Mouse (Mus musculus): ENCODE data around the gene Iqcf1. TPM values are rescaled to one million over a fixed set of nuclear protein-coding genes. Genes with fewer than 3 reads are reported as not detected.

Iqcf1 gene
- polyA plus RNA-seq, 1 experiment from 2014 or later: not detected

- peaks cover 40% of the 10 kb centered on the region for H3K4me1 ChIP-seq (replicated peaks; ENCODE audit: control insufficient read depth, insufficient read depth, low read length)
- peak; percentile 46 for DNase-seq (ENCODE audit: low spot score)
- H3K4me2 ChIP-seq (replicated peaks): peak overlapping the region; percentile 96
- peak overlapping the region; percentile 91 for H3K9ac ChIP-seq
- peak overlapping the region; percentile 81 for H3K27ac ChIP-seq
- peak overlapping the region; percentile 60 for H3K4me3 ChIP-seq (replicated peaks; ENCODE audit: low read length)
- peaks cover 2% of the 10 kb centered on the region; the same call in 1 of the 2 replicates for H3K36me3 ChIP-seq (replicated peaks; ENCODE audit: control insufficient read depth, insufficient read depth)
- no peaks in the 10 kb centered on the region for H3K27me3 ChIP-seq (ENCODE audit: control insufficient read depth, insufficient read depth, low read length)
- H3K9me3 ChIP-seq (ENCODE audit: control insufficient read depth, low read length): no peaks in the 10 kb centered on the region
- ATAC-seq (ENCODE audit: low FRiP score): peak; percentile 33; the same call in 1 of the 2 replicates
- 0% methylated on average over 17 of the region's 17 CpGs for WGBS
Observed at GRCm38 (mm10) chr9:106454888-106455681, 44.7 kb upstream of the Iqcf1 start.

DNA sequence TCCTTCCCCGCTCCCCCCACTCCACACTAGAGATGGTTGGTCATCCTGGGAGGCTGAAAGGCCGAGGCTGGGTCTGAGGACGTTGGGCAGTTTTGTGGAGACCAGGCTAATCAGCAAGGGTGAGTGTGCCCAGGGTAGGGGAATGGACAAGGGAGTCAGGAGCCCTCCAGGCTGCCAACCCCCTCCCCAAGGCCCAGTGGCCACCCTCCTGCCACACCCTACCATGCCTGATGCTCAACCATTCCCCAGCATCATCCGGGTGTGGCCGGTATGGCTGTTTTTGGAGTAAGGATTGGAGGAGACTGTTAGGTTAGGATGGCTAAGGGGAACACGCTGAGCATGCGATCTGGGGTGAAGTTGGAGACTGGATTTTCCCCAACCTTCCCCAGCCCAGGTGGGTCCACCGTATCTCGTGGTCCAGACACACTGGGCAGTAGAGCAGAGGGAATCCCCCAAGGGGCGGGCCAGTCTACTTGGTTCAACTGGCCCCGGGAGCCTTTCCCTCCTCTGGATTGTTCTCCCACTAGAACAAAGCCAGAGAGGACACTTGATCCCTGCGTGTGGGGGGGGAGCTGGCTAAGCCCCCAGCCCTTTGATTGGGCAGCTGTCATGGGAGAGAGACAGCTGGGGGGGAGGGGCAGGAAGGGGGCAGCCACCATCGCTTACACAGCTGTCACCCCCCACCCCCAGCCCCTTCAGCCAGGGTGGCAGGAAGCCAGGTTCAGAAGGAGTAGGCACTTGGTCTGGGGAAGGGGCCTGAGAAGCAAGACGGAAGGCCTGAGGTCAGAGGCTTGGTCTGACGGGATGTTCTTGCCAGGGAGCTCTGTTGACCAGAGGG, 43.2 kb upstream of the Iqcf1 start:
- Histone ChIP-seq H3K4me3 (replicated peaks; ENCODE audit: low read length) (peak overlapping the region; percentile 60), H3K27me3 (ENCODE audit: control insufficient read depth, insufficient read depth, low read length) (no peaks in the 10 kb centered on the region), H3K4me2 (replicated peaks) (peak overlapping the region; percentile 96), H3K36me3 (replicated peaks; ENCODE audit: control insufficient read depth, insufficient read depth) (peaks cover 15% of the 10 kb centered on the region), H3K4me1 (replicated peaks; ENCODE audit: control insufficient read depth, insufficient read depth, low read length) (peaks cover 40% of the 10 kb centered on the region), H3K27ac (peak overlapping the region; percentile 81), H3K9me3 (ENCODE audit: control insufficient read depth, low read length) (no peaks in the 10 kb centered on the region), H3K9ac (peak overlapping the region; percentile 91)
- 23% methylated on average over 15 of the region's 15 CpGs for WGBS
- no peak for DNase-seq (ENCODE audit: low spot score)
- no peak for ATAC-seq (ENCODE audit: low FRiP score)

DNA sequence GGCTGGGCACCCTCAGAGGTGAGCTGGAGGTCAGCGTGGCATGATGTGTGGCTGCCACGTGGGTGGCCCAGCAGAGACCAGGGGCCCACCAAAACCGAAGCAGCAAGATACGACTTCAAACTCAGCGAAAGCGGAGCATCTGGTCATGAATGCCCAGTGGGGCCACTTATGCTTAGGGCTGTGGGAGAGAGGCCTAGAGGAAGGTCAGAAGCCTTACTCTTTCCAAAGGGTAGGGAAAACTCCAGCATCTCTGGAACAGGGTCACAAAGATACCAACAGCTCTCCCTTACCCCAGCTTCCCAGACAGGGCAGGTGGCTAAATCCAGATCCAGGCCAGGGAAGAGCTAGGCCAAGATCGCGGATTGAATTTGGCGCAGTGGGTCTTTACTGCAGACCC, 42.6 kb upstream of the Iqcf1 start:
- peak overlapping the region; percentile 96 for H3K4me2 ChIP-seq (replicated peaks)
- H3K9me3 ChIP-seq (ENCODE audit: control insufficient read depth, low read length): no peaks in the 10 kb centered on the region
- ATAC-seq (ENCODE audit: low FRiP score) (no peak), DNase-seq (ENCODE audit: low spot score) (no peak)
- H3K9ac ChIP-seq: peak overlapping the region; percentile 91
- H3K36me3 ChIP-seq (replicated peaks; ENCODE audit: control insufficient read depth, insufficient read depth): peaks cover 22% of the 10 kb centered on the region
- no peaks in the 10 kb centered on the region for H3K27me3 ChIP-seq (ENCODE audit: control insufficient read depth, insufficient read depth, low read length)
- peak overlapping the region; percentile 81 for H3K27ac ChIP-seq
- peak overlapping the region; percentile 60 for H3K4me3 ChIP-seq (replicated peaks; ENCODE audit: low read length)
- 37% methylated on average over 9 of the region's 9 CpGs for WGBS
- peaks cover 40% of the 10 kb centered on the region for H3K4me1 ChIP-seq (replicated peaks; ENCODE audit: control insufficient read depth, insufficient read depth, low read length)

DNA sequence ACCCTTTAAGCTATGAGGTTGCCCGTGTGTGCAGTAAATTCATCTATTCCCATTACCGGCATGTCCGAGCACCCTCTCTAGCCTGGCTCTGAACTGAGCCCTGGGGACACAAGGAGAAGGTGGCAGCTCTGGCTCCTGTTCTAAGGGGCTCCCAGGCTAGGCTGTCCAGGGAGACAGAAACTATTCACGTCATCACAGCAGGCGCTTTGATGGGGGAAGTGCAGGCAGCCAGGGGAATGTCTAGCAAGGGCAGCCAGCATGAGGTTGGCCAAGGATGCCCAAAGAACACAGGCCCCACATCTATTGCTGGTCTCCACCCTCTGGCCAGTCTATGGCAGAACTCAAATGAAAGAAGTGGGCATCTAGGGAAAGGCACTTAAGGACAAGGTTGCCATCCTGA, 41.8 kb upstream of the Iqcf1 start:
- no peak for DNase-seq (ENCODE audit: low spot score)
- H3K27me3 ChIP-seq (ENCODE audit: control insufficient read depth, insufficient read depth, low read length): no peaks in the 10 kb centered on the region
- H3K9ac ChIP-seq: peak overlapping the region; percentile 91
- peak overlapping the region; percentile 96; the same call in 1 of the 2 replicates for H3K4me2 ChIP-seq (replicated peaks)
- H3K27ac ChIP-seq: no peak overlapping the region
- H3K4me1 ChIP-seq (replicated peaks; ENCODE audit: control insufficient read depth, insufficient read depth, low read length): peaks cover 35% of the 10 kb centered on the region
- no peak for ATAC-seq (ENCODE audit: low FRiP score)
- H3K4me3 ChIP-seq (replicated peaks; ENCODE audit: low read length): no peak overlapping the region
- H3K9me3 ChIP-seq (ENCODE audit: control insufficient read depth, low read length): no peaks in the 10 kb centered on the region
- WGBS: 52% methylated on average over 5 of the region's 5 CpGs
- peaks cover 27% of the 10 kb centered on the region for H3K36me3 ChIP-seq (replicated peaks; ENCODE audit: control insufficient read depth, insufficient read depth)

DNA sequence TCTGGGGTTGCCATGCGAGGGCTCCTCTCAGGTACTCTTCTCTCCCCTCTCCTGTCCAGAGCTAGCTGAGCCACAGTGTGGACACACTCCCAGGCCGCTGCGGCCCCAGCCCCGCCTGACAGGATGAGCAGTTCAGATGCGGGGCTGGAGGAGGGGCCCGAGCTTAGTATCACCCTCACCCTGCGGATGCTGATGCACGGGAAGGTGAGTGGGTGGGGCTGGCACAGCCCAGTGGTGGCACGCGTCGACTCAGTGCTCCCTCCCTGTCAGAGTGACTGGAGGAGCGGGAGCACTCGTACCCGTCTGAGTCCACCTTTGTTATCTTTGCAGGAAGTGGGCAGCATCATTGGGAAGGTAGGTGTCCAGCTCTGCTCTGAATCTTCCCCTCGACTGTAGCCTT, 39.8 kb upstream of the Iqcf1 start:
- no peak overlapping the region for H3K4me3 ChIP-seq (replicated peaks; ENCODE audit: low read length)
- ATAC-seq (ENCODE audit: low FRiP score): no peak
- WGBS: 89% methylated on average over 15 of the region's 15 CpGs
- no peaks in the 10 kb centered on the region for H3K9me3 ChIP-seq (ENCODE audit: control insufficient read depth, low read length)
- H3K27ac ChIP-seq: no peak overlapping the region
- DNase-seq (ENCODE audit: low spot score): no peak
- no peaks in the 10 kb centered on the region for H3K27me3 ChIP-seq (ENCODE audit: control insufficient read depth, insufficient read depth, low read length)
- no peak overlapping the region for H3K4me2 ChIP-seq (replicated peaks)
- peaks cover 40% of the 10 kb centered on the region for H3K4me1 ChIP-seq (replicated peaks; ENCODE audit: control insufficient read depth, insufficient read depth, low read length)
- H3K36me3 ChIP-seq (replicated peaks; ENCODE audit: control insufficient read depth, insufficient read depth): peaks cover 41% of the 10 kb centered on the region
- H3K9ac ChIP-seq: no peak overlapping the region

GRCm38 (mm10) chr9:106460401-106461025, 39.3 kb upstream of the Iqcf1 start:
- peaks cover 41% of the 10 kb centered on the region for H3K4me1 ChIP-seq (replicated peaks; ENCODE audit: control insufficient read depth, insufficient read depth, low read length)
- no peak overlapping the region for H3K4me3 ChIP-seq (replicated peaks; ENCODE audit: low read length)
- no peaks in the 10 kb centered on the region for H3K27me3 ChIP-seq (ENCODE audit: control insufficient read depth, insufficient read depth, low read length)
- H3K9ac ChIP-seq: no peak overlapping the region
- H3K4me2 ChIP-seq (replicated peaks): no peak overlapping the region
- ATAC-seq (ENCODE audit: low FRiP score) (no peak), DNase-seq (ENCODE audit: low spot score) (no peak)
- 86% methylated on average over 18 of the region's 18 CpGs for WGBS
- H3K9me3 ChIP-seq (ENCODE audit: control insufficient read depth, low read length): no peaks in the 10 kb centered on the region
- H3K27ac ChIP-seq: no peak overlapping the region
- peaks cover 41% of the 10 kb centered on the region for H3K36me3 ChIP-seq (replicated peaks; ENCODE audit: control insufficient read depth, insufficient read depth)

- peaks cover 41% of the 10 kb centered on the region for H3K4me1 ChIP-seq (replicated peaks; ENCODE audit: control insufficient read depth, insufficient read depth, low read length)
- ATAC-seq (ENCODE audit: low FRiP score): no peak
Observed at GRCm38 (mm10) chr9:106461026-106461415, 38.7 kb upstream of the Iqcf1 start.

DNA sequence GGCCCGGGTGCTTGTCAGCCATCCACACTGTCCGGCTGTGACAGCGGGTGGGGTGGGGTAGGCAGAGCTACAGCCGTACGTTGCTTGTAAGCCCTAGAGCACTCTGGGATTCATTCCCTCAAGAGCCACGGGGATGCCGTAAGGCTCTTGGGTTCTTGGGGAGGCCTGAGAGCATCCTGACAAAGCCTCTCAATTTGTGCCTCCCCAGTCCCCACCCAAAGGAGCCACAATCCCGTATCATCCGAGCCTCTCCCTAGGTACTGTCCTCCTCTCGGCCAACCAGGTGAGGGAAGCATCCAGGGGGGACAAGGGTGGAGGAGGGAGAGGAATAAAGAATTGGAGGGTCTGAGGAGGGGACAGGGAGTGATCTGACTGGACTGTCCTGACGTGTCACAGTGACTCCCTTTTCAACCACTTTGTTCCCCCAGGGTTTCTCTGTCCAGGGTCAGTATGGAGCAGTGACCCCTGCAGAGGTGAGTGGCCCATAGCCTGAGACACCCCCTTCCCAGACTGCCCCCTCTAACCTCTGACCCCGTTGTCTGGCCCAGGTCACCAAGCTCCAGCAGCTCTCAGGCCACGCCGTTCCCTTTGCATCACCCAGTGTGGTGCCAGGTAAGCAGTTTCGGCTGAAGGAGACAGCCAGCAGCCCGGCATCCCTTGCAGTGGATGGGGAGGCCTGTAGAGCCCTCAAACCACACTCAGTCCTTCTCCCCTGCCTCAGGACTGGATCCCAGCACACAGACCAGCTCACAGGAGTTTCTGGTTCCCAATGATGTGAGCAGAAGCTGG, 37.9 kb upstream of the Iqcf1 start:
- no peaks in the 10 kb centered on the region for H3K9me3 ChIP-seq (ENCODE audit: control insufficient read depth, low read length)
- H3K9ac ChIP-seq: no peak overlapping the region
- peaks cover 33% of the 10 kb centered on the region for H3K4me1 ChIP-seq (replicated peaks; ENCODE audit: control insufficient read depth, insufficient read depth, low read length)
- no peak overlapping the region for H3K4me3 ChIP-seq (replicated peaks; ENCODE audit: low read length)
- H3K27me3 ChIP-seq (ENCODE audit: control insufficient read depth, insufficient read depth, low read length): no peaks in the 10 kb centered on the region
- no peak overlapping the region for H3K4me2 ChIP-seq (replicated peaks)
- ATAC-seq (ENCODE audit: low FRiP score) (no peak), DNase-seq (ENCODE audit: low spot score) (no peak)
- no peak overlapping the region for H3K27ac ChIP-seq
- peaks cover 41% of the 10 kb centered on the region for H3K36me3 ChIP-seq (replicated peaks; ENCODE audit: control insufficient read depth, insufficient read depth)
- 76% methylated on average over 16 of the region's 16 CpGs for WGBS

More at GRCm38 (mm10) chr9:106461026-106461415, 38.7 kb upstream of the Iqcf1 start:
- Histone ChIP-seq H3K9ac (no peak overlapping the region), H3K4me2 (replicated peaks) (no peak overlapping the region), H3K9me3 (ENCODE audit: control insufficient read depth, low read length) (no peaks in the 10 kb centered on the region), H3K36me3 (replicated peaks; ENCODE audit: control insufficient read depth, insufficient read depth) (peaks cover 41% of the 10 kb centered on the region), H3K27me3 (ENCODE audit: control insufficient read depth, insufficient read depth, low read length) (no peaks in the 10 kb centered on the region), H3K4me3 (replicated peaks; ENCODE audit: low read length) (no peak overlapping the region), H3K27ac (no peak overlapping the region)
- WGBS: 91% methylated on average over 9 of the region's 9 CpGs
- no peak for DNase-seq (ENCODE audit: low spot score)
